Mouse (Mus musculus): ENCODE measurements around the gene Gad1. TPM values are rescaled to one million over a fixed set of nuclear protein-coding genes. Genes with fewer than 3 reads are reported as not detected.

The Gad1 gene
- polyA plus RNA-seq, 1 experiment = 4.4 TPM

GRCm38 (mm10) chr2:70564646-70565315 lies 11.9 kb downstream of the Gad1 start:
- H3K27ac ChIP-seq (ENCODE audit: insufficient read depth, low read length) = no peak overlapping the region
- H3K27me3 ChIP-seq (ENCODE audit: control insufficient read depth, insufficient read depth, low read length) = peaks cover 37% of the 10 kb centered on the region
- WGBS = 15% methylated on average over 15 of the region's 15 CpGs
- no peak overlapping the region for H3K4me3 ChIP-seq (ENCODE audit: extremely low read depth, insufficient read depth, insufficient read length)
- DNase-seq (ENCODE audit: low read depth in 1 of 2, low spot score in 2 of 2) = no peak
- H3K36me3 ChIP-seq (ENCODE audit: control insufficient read depth, insufficient read depth, low read length) = no peaks in the 10 kb centered on the region
- H3K4me1 ChIP-seq (ENCODE audit: control insufficient read depth, insufficient read depth, insufficient read length) = peaks cover 26% of the 10 kb centered on the region
- TF ChIP-seq CTCF (IDR thresholded peaks at IDR 0.05; ENCODE audit: extremely low read depth, insufficient read depth, insufficient read length, insufficient replicate concordance) = no peak
- no peak for TF ChIP-seq POLR2A (IDR thresholded peaks at IDR 0.05; ENCODE audit: low read depth, low read length)

DNA sequence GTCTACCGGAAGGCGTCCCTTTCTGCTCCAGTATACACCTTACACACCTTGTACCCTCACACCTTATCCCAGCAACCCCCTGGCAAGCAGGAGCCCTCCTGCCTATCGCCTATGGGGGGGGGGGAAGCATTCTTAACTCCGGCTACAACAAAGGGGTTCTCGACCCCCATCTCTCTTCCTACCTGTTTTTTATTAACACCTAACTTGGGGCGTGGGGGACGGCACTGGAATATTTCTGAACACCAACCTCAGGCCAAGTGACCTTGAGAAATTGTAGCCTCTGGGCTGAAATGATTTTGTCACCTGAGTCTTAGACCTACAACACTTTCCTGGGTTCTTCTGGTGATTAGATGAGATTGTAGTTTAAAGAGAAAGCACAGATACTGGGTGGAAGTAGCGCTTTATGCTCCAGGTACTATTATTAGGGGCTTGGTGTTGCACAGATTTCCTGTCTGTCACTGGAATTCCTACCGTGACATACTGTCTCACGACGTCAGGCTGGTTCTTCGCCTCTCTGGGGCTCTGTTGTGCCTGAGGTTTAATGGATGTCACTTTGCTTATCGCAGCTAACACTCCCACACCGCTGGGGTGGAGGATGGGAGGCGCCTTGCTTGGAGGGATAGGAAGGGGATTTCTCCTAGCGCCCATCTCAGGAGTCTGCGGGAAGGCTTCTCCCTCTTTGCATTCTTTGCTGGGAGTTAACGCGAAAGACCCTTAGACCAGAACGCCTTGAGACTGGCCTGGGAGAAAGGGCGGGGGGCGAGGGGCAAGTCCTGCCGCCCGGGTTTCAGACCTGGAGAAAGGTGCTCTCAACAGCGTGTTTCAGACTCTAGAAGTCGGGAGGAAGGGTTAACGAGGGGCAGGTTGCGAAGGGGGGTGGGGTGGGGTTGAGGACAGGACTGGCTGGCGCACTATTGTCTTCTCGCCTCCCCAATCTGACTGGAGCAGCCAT lies 13.1 kb downstream of the Gad1 start:
- Histone ChIP-seq H3K4me3 (ENCODE audit: extremely low read depth, insufficient read depth, insufficient read length) (no peak overlapping the region), H3K27ac (ENCODE audit: insufficient read depth, low read length) (no peak overlapping the region), H3K36me3 (ENCODE audit: control insufficient read depth, insufficient read depth, low read length) (no peaks in the 10 kb centered on the region), H3K4me1 (ENCODE audit: control insufficient read depth, insufficient read depth, insufficient read length) (peaks cover 21% of the 10 kb centered on the region), H3K27me3 (ENCODE audit: control insufficient read depth, insufficient read depth, low read length) (peaks cover 36% of the 10 kb centered on the region)
- no peak for TF ChIP-seq CTCF (IDR thresholded peaks at IDR 0.05; ENCODE audit: extremely low read depth, insufficient read depth, insufficient read length, insufficient replicate concordance)
- TF ChIP-seq POLR2A (IDR thresholded peaks at IDR 0.05; ENCODE audit: low read depth, low read length) = no peak
- DNase-seq (ENCODE audit: low read depth in 1 of 2, low spot score in 2 of 2) = no peak
- 14% methylated on average over 30 of the region's 30 CpGs for WGBS

DNA sequence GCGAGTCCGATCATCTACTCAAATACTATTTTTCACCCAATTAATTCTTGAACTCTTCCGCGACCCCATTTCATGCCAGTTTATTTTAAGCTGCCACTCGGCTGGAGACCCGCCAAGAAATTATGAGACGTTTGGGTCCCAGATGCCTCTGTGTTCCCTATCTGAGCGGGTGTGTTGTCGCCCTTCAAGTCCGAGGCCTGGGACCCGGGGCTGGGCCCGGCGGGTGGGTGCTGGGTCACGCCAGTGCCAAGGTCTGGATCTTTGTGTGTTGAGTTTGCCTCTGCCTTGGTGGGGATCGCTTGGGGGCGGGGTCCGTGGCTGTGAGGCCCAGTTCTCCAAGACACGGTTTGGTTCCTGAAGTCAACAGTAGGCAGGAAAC lies 13.7 kb downstream of the Gad1 start:
- TF ChIP-seq CTCF (IDR thresholded peaks at IDR 0.05; ENCODE audit: extremely low read depth, insufficient read depth, insufficient read length, insufficient replicate concordance) (no peak), POLR2A (IDR thresholded peaks at IDR 0.05; ENCODE audit: low read depth, low read length) (no peak)
- Histone ChIP-seq H3K27me3 (ENCODE audit: control insufficient read depth, insufficient read depth, low read length) (peaks cover 36% of the 10 kb centered on the region), H3K36me3 (ENCODE audit: control insufficient read depth, insufficient read depth, low read length) (no peaks in the 10 kb centered on the region), H3K4me1 (ENCODE audit: control insufficient read depth, insufficient read depth, insufficient read length) (peaks cover 21% of the 10 kb centered on the region), H3K27ac (ENCODE audit: insufficient read depth, low read length) (no peak overlapping the region), H3K4me3 (ENCODE audit: extremely low read depth, insufficient read depth, insufficient read length) (no peak overlapping the region)
- WGBS = 13% methylated on average over 18 of the region's 18 CpGs
- no peak for DNase-seq (ENCODE audit: low read depth in 1 of 2, low spot score in 2 of 2)

DNA sequence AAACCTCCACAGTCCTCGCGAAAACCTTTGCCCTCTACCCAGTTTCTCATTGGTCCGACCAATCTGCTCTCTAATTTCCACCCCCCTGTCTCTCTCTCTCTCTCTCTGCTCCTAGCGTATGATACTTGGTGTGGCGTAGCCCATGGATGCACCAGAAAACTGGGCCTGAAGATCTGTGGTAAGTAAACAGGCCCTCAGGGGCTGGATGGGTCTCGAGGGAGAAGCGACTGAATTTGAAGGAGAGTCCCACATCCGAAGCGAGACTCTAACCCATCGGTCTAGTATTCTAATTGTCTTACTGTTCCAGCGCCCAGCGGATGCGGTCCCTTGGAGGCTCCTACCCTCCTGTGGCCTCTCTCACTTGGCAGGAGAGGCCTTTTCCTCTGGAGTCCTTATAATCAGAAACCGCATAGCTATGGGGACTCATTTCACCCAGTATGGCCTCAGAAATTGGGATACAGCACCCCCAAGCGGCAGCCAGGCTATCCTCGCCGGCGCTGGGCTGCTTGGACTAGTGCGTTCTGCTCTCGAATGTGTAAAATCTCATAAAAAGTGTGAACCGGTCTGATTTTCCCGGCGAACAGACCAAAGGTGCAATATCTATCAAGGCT lies 14.3 kb downstream of the Gad1 start:
- Histone ChIP-seq H3K27ac (ENCODE audit: insufficient read depth, low read length) (no peak overlapping the region), H3K4me1 (ENCODE audit: control insufficient read depth, insufficient read depth, insufficient read length) (peaks cover 21% of the 10 kb centered on the region), H3K27me3 (ENCODE audit: control insufficient read depth, insufficient read depth, low read length) (peaks cover 33% of the 10 kb centered on the region), H3K4me3 (ENCODE audit: extremely low read depth, insufficient read depth, insufficient read length) (no peak overlapping the region), H3K36me3 (ENCODE audit: control insufficient read depth, insufficient read depth, low read length) (no peaks in the 10 kb centered on the region)
- DNase-seq (ENCODE audit: low read depth in 1 of 2, low spot score in 2 of 2) = peak in 1 of 2 experiments; percentile 67
- peak; percentile 47; the same call in 1 of the 2 replicates for TF ChIP-seq CTCF (IDR thresholded peaks at IDR 0.05; ENCODE audit: extremely low read depth, insufficient read depth, insufficient read length, insufficient replicate concordance)
- TF ChIP-seq POLR2A (IDR thresholded peaks at IDR 0.05; ENCODE audit: low read depth, low read length) = no peak
- WGBS = 13% methylated on average over 23 of the region's 23 CpGs

GRCm38 (mm10) chr2:70567682-70568077 lies 14.8 kb downstream of the Gad1 start:
- DNase-seq (ENCODE audit: low read depth in 1 of 2, low spot score in 2 of 2) = no peak
- WGBS = 4% methylated on average over 12 of the region's 12 CpGs
- TF ChIP-seq CTCF (IDR thresholded peaks at IDR 0.05; ENCODE audit: extremely low read depth, insufficient read depth, insufficient read length, insufficient replicate concordance) (no peak), POLR2A (IDR thresholded peaks at IDR 0.05; ENCODE audit: low read depth, low read length) (no peak)
- Histone ChIP-seq H3K27me3 (ENCODE audit: control insufficient read depth, insufficient read depth, low read length) (peaks cover 30% of the 10 kb centered on the region), H3K4me1 (ENCODE audit: control insufficient read depth, insufficient read depth, insufficient read length) (peaks cover 21% of the 10 kb centered on the region), H3K27ac (ENCODE audit: insufficient read depth, low read length) (no peak overlapping the region), H3K4me3 (ENCODE audit: extremely low read depth, insufficient read depth, insufficient read length) (no peak overlapping the region), H3K36me3 (ENCODE audit: control insufficient read depth, insufficient read depth, low read length) (no peaks in the 10 kb centered on the region)

DNA sequence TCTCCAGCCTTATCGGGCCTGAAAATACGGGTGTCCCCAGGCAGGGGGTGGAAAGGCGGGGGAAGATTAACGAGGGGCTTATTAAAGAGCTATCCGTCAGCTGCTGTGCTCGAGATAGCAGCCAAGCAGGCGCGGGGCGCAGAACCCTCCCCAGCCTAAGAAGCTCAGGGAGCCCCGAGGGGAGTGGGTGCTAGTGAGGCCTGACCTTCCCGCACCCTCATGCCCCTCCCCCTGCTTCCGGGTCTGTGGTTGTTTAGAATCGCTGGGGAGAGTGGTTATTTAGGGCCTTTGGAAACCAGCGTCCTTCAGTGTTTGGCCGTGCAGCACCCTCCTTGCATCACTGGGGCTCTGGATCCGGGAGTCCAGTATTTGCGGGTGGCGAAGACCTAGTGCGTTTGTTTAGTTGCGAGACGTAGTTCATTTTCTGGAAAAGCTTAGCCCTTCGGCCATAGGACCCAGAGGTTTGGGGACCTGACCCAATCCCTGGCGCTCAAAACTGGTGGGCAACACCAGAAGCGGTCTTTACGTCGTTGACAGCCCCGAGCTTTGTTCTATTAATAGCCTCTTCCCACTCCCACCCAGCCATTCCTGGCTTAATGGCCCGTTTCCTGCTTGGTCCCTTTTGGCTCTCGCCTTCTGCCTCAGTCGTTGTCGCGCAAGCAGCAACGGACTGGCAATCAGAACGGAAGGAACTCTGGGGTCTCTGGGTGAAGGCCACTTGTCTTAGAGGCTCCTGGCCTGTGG lies 15.5 kb downstream of the Gad1 start:
- DNase-seq (ENCODE audit: low read depth in 1 of 2, low spot score in 2 of 2) = peak in 1 of 2 experiments; percentile 55
- WGBS = 4% methylated on average over 34 of the region's 34 CpGs
- Histone ChIP-seq H3K4me1 (ENCODE audit: control insufficient read depth, insufficient read depth, insufficient read length) (peaks cover 19% of the 10 kb centered on the region), H3K27me3 (ENCODE audit: control insufficient read depth, insufficient read depth, low read length) (peaks cover 27% of the 10 kb centered on the region), H3K36me3 (ENCODE audit: control insufficient read depth, insufficient read depth, low read length) (no peaks in the 10 kb centered on the region), H3K27ac (ENCODE audit: insufficient read depth, low read length) (no peak overlapping the region), H3K4me3 (ENCODE audit: extremely low read depth, insufficient read depth, insufficient read length) (peak overlapping the region; percentile 6; the same call in 1 of the 2 replicates)
- TF ChIP-seq POLR2A (IDR thresholded peaks at IDR 0.05; ENCODE audit: low read depth, low read length) (no peak), CTCF (IDR thresholded peaks at IDR 0.05; ENCODE audit: extremely low read depth, insufficient read depth, insufficient read length, insufficient replicate concordance) (no peak)
